Mouse (Mus musculus) heart, adult 2 months (tissue): Measurements from ENCODE around the gene Actrt2.

Source experiments
- CTCF ChIP-seq: fragments of 200-600 bp; IDR thresholded peaks from 2 replicates; pipeline ENCODE4 v1.8.1; 2022; ENCODE audit warnings: antibody characterized with exemption, mild to moderate bottlenecking, moderate library complexity
- EP300 ChIP-seq: fragments of 200-500 bp; IDR thresholded peaks from 2 replicates; pipeline ENCODE4 v1.6.1; 2011; ENCODE audit warnings: low read depth, low read length, control low read depth; ENCODE audit not compliant: insufficient read depth
- POLR2A ChIP-seq: fragments of 200-500 bp; IDR thresholded peaks from 2 replicates; pipeline ENCODE4 v1.6.1; 2011; ENCODE audit warnings: mild to moderate bottlenecking, low read depth, low read length, control low read depth; ENCODE audit not compliant: insufficient read depth

GRCm38 (mm10) chr4:154639591-154640442 is 27.9 kb downstream of the Actrt2 start:
- TF ChIP-seq CTCF (no peak), POLR2A (no peak), EP300 (no peak)
